Mouse (Mus musculus): ENCODE measurements around the gene Gm45521. TPM values are rescaled to one million over a fixed set of nuclear protein-coding genes. Genes with fewer than 3 reads are reported as not detected.

The Gm45521 gene
- polyA plus RNA-seq, 1 experiment from 2014 or later: not detected

- ATAC-seq (ENCODE audit: insufficient read depth, low FRiP score): no peak
- no peaks in the 10 kb centered on the region for H3K9me3 ChIP-seq (replicated peaks; ENCODE audit: control insufficient read depth, low read length)
- no peak overlapping the region for H3K9ac ChIP-seq (ENCODE audit: low read length)
- WGBS: 64% methylated on average over 1 of the region's 1 CpGs
- no peaks in the 10 kb centered on the region for H3K27me3 ChIP-seq (ENCODE audit: control insufficient read depth, insufficient read depth, low read length)
- H3K4me1 ChIP-seq (ENCODE audit: control insufficient read depth, insufficient read depth, low read length): no peaks in the 10 kb centered on the region
- H3K4me3 ChIP-seq (replicated peaks; ENCODE audit: low read length): no peak overlapping the region
- H3K4me2 ChIP-seq (ENCODE audit: low read depth, low read length): no peak overlapping the region
- no peaks in the 10 kb centered on the region for H3K36me3 ChIP-seq (ENCODE audit: control insufficient read depth, insufficient read depth, low read length)
- no peak overlapping the region for H3K27ac ChIP-seq (ENCODE audit: low read length)
These were observed 32.3 kb downstream of the Gm45521 start for GRCm38 (mm10) chr14:7989371-7989770.

- no peak for ATAC-seq (ENCODE audit: insufficient read depth, low FRiP score)
- 58% methylated on average over 3 of the region's 3 CpGs for WGBS
These were observed 32.9 kb downstream of the Gm45521 start for GRCm38 (mm10) chr14:7989961-7990360.

DNA sequence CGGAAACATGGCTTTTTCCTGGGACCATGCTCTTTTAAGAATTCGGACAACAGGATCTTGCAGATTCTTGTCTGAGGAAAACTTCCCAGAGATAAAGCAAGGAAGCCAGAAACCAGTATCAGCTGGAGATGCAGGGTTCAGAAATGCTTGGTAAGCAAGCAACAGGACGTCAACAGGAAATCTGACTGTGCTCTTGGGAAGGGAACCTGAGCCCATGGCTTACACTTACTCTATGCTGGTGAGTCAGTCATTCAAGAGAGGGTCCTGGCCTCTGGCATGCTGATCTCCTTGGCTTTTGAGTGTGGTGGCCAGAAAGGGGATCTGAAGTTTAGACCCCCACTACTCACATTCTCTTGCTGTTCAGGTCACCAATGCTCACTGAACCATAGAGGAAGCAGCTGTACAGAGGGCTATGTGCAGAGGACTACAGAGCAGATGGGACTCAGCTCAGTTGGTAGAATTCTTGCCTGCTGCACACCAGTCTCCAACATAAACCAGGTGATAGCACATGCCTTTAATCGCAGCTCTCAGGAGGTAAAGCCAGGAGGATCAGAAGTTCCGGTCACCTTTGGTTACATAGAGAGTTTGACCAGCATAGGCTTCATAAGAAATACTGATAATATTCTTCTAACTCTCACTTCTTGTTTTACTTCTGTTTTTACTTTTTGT lies 34.2 kb downstream of the Gm45521 start:
- no peaks in the 10 kb centered on the region for H3K27me3 ChIP-seq (ENCODE audit: control insufficient read depth, insufficient read depth, low read length)
- no peak overlapping the region for H3K4me3 ChIP-seq (replicated peaks; ENCODE audit: low read length)
- ATAC-seq (ENCODE audit: insufficient read depth, low FRiP score): no peak
- no peaks in the 10 kb centered on the region for H3K9me3 ChIP-seq (replicated peaks; ENCODE audit: control insufficient read depth, low read length)
- no peak overlapping the region for H3K4me2 ChIP-seq (ENCODE audit: low read depth, low read length)
- no peak overlapping the region for H3K9ac ChIP-seq (ENCODE audit: low read length)
- H3K4me1 ChIP-seq (ENCODE audit: control insufficient read depth, insufficient read depth, low read length): no peaks in the 10 kb centered on the region
- no peak overlapping the region for H3K27ac ChIP-seq (ENCODE audit: low read length)
- H3K36me3 ChIP-seq (ENCODE audit: control insufficient read depth, insufficient read depth, low read length): no peaks in the 10 kb centered on the region
- WGBS: 83% methylated on average over 5 of the region's 5 CpGs

More at GRCm38 (mm10) chr14:7989961-7990360, 32.9 kb downstream of the Gm45521 start:
- H3K9me3 ChIP-seq (replicated peaks; ENCODE audit: control insufficient read depth, low read length): no peaks in the 10 kb centered on the region
- no peaks in the 10 kb centered on the region for H3K4me1 ChIP-seq (ENCODE audit: control insufficient read depth, insufficient read depth, low read length)
- no peak overlapping the region for H3K4me3 ChIP-seq (replicated peaks; ENCODE audit: low read length)
- no peak overlapping the region for H3K9ac ChIP-seq (ENCODE audit: low read length)
- no peak overlapping the region for H3K4me2 ChIP-seq (ENCODE audit: low read depth, low read length)
- no peaks in the 10 kb centered on the region for H3K27me3 ChIP-seq (ENCODE audit: control insufficient read depth, insufficient read depth, low read length)
- H3K27ac ChIP-seq (ENCODE audit: low read length): no peak overlapping the region
- no peaks in the 10 kb centered on the region for H3K36me3 ChIP-seq (ENCODE audit: control insufficient read depth, insufficient read depth, low read length)

- 54% methylated on average over 6 of the region's 6 CpGs for WGBS
- no peaks in the 10 kb centered on the region for H3K9me3 ChIP-seq (replicated peaks; ENCODE audit: control insufficient read depth, low read length)
- no peak for ATAC-seq (ENCODE audit: insufficient read depth, low FRiP score)
These were observed 35.1 kb downstream of the Gm45521 start for GRCm38 (mm10) chr14:7992158-7992557.

DNA sequence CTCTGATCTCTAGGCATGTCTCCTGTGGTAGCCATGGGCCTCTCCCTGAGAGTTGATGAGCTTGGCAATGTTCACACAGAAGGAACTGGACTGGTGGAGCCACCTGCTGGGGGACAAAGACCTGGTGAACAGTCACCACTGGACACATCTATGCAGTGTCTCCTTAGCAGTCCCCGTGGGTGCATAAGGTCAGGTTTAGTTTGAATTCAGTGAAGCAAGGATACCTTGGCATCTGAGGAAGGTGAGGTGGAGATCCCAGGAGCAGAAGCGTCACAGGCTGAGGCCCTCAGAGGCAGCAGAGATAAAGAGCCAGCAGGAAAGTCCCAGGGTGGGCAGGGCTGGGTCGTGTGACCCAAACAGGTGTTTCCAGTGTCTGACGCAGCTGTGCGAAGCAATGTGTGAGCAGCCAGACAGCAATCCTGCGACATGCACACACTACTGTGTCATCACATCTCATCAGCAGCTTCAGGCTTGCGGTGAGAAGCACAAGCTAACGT lies 37.2 kb downstream of the Gm45521 start, which contains the start of gene Dnase1l3:
Gene Dnase1l3, minus strand, starts transcription at position 303 of the 497 bp plus-strand sequence.
- Histone ChIP-seq H3K4me3 (replicated peaks; ENCODE audit: low read length) (no peak within 1 kb of the TSS), H3K27ac (ENCODE audit: low read length) (no peak within 1 kb of the TSS), H3K27me3 (ENCODE audit: control insufficient read depth, insufficient read depth, low read length) (no peaks in the 10 kb centered on the region), H3K4me1 (ENCODE audit: control insufficient read depth, insufficient read depth, low read length) (no peaks in the 10 kb centered on the region), H3K9ac (ENCODE audit: low read length) (no peak within 1 kb of the TSS), H3K9me3 (replicated peaks; ENCODE audit: control insufficient read depth, low read length) (no peaks in the 10 kb centered on the region), H3K4me2 (ENCODE audit: low read depth, low read length) (no peak within 1 kb of the TSS), H3K36me3 (ENCODE audit: control insufficient read depth, insufficient read depth, low read length) (no peaks in the 10 kb centered on the region)
- ATAC-seq (ENCODE audit: insufficient read depth, low FRiP score): peak; percentile 30; the same call in 1 of the 2 replicates
- WGBS: 49% methylated on average over 8 of the region's 8 CpGs

More at GRCm38 (mm10) chr14:7992158-7992557, 35.1 kb downstream of the Gm45521 start:
- Histone ChIP-seq H3K27ac (ENCODE audit: low read length) (no peak overlapping the region), H3K4me3 (replicated peaks; ENCODE audit: low read length) (no peak overlapping the region), H3K4me1 (ENCODE audit: control insufficient read depth, insufficient read depth, low read length) (no peaks in the 10 kb centered on the region), H3K27me3 (ENCODE audit: control insufficient read depth, insufficient read depth, low read length) (no peaks in the 10 kb centered on the region), H3K4me2 (ENCODE audit: low read depth, low read length) (no peak overlapping the region), H3K36me3 (ENCODE audit: control insufficient read depth, insufficient read depth, low read length) (no peaks in the 10 kb centered on the region), H3K9ac (ENCODE audit: low read length) (no peak overlapping the region)

GRCm38 (mm10) chr14:7997255-7997696 lies 40.2 kb downstream of the Gm45521 start:
- H3K27me3 ChIP-seq (ENCODE audit: control insufficient read depth, insufficient read depth, low read length): no peaks in the 10 kb centered on the region
- peak overlapping the region; percentile 34 for H3K4me2 ChIP-seq (ENCODE audit: low read depth, low read length)
- H3K9ac ChIP-seq (ENCODE audit: low read length): peak overlapping the region; percentile 29
- no peak for ATAC-seq (ENCODE audit: insufficient read depth, low FRiP score)
- H3K27ac ChIP-seq (ENCODE audit: low read length): no peak overlapping the region
- no peaks in the 10 kb centered on the region for H3K36me3 ChIP-seq (ENCODE audit: control insufficient read depth, insufficient read depth, low read length)
- 2% methylated on average over 15 of the region's 15 CpGs for WGBS
- H3K9me3 ChIP-seq (replicated peaks; ENCODE audit: control insufficient read depth, low read length): no peaks in the 10 kb centered on the region
- no peaks in the 10 kb centered on the region for H3K4me1 ChIP-seq (ENCODE audit: control insufficient read depth, insufficient read depth, low read length)
- H3K4me3 ChIP-seq (replicated peaks; ENCODE audit: low read length): 0 out of 2 replicates have a peak overlapping the region, but pooled peaks have one; percentile 3

GRCm38 (mm10) chr14:7999030-7999429 lies 41.9 kb downstream of the Gm45521 start:
- H3K4me1 ChIP-seq (ENCODE audit: control insufficient read depth, insufficient read depth, low read length): 0 out of 2 replicates have a peak, but pooled peaks cover 8% of the 10 kb centered on the region
- WGBS: 62% methylated on average over 3 of the region's 3 CpGs
- no peak overlapping the region for H3K4me3 ChIP-seq (replicated peaks; ENCODE audit: low read length)
- no peaks in the 10 kb centered on the region for H3K36me3 ChIP-seq (ENCODE audit: control insufficient read depth, insufficient read depth, low read length)
- no peaks in the 10 kb centered on the region for H3K9me3 ChIP-seq (replicated peaks; ENCODE audit: control insufficient read depth, low read length)
- H3K27me3 ChIP-seq (ENCODE audit: control insufficient read depth, insufficient read depth, low read length): no peaks in the 10 kb centered on the region
- H3K4me2 ChIP-seq (ENCODE audit: low read depth, low read length): no peak overlapping the region
- no peak overlapping the region for H3K9ac ChIP-seq (ENCODE audit: low read length)
- no peak for ATAC-seq (ENCODE audit: insufficient read depth, low FRiP score)
- H3K27ac ChIP-seq (ENCODE audit: low read length): peak overlapping the region; percentile 39; the same call in 1 of the 2 replicates

DNA sequence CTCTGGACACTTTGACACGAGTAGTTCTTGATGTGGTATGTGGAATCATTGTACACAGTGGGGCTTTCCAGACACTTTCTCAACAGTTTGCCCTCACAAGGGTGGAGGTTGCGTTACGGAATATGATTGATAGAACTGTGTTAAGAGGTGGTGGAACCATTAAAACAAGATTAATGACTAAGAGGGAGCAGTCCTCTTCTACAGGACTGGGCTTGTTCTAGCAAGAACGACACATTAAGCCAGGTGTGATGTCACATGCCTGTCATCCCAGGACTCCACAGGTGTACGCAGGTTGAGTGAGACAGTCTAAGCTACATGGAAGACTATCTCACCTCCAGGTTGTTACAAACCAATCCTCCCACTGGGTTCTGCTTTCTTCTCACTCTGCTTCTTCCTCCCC lies 42.3 kb downstream of the Gm45521 start:
- no peak overlapping the region for H3K4me2 ChIP-seq (ENCODE audit: low read depth, low read length)
- no peak overlapping the region for H3K4me3 ChIP-seq (replicated peaks; ENCODE audit: low read length)
- 0 out of 2 replicates have a peak, but pooled peaks cover 11% of the 10 kb centered on the region for H3K4me1 ChIP-seq (ENCODE audit: control insufficient read depth, insufficient read depth, low read length)
- no peaks in the 10 kb centered on the region for H3K36me3 ChIP-seq (ENCODE audit: control insufficient read depth, insufficient read depth, low read length)
- ATAC-seq (ENCODE audit: insufficient read depth, low FRiP score): peak; percentile 23; the same call in 1 of the 2 replicates
- H3K9me3 ChIP-seq (replicated peaks; ENCODE audit: control insufficient read depth, low read length): no peaks in the 10 kb centered on the region
- peak overlapping the region; percentile 39; the same call in 1 of the 2 replicates for H3K27ac ChIP-seq (ENCODE audit: low read length)
- no peak overlapping the region for H3K9ac ChIP-seq (ENCODE audit: low read length)
- WGBS: 63% methylated on average over 5 of the region's 5 CpGs
- H3K27me3 ChIP-seq (ENCODE audit: control insufficient read depth, insufficient read depth, low read length): no peaks in the 10 kb centered on the region

DNA sequence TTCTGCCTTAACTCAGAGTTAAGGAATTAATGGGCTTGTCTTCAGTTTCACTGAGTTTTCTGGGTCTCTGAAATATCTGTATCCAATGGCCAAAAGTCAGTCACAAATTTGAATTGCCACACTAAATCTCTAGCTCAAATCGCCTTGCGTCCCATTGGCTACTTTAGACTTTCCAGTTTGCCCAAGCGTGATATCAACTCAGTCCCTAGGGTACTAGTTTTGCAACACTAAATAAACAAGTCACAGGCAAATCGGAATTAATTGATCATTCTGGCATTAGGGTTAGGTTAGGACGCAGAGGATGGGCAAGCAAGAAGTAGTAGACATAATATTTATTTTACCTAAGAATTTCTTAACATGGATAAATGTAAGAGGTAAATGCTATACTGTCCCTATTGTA lies 43.2 kb downstream of the Gm45521 start:
- H3K27me3 ChIP-seq (ENCODE audit: control insufficient read depth, insufficient read depth, low read length): no peaks in the 10 kb centered on the region
- 0 out of 2 replicates have a peak, but pooled peaks cover 11% of the 10 kb centered on the region for H3K4me1 ChIP-seq (ENCODE audit: control insufficient read depth, insufficient read depth, low read length)
- no peak for ATAC-seq (ENCODE audit: insufficient read depth, low FRiP score)

More for the DNA sequence above, 43.2 kb downstream of the Gm45521 start:
- H3K9ac ChIP-seq (ENCODE audit: low read length): no peak overlapping the region
- no peak overlapping the region for H3K4me3 ChIP-seq (replicated peaks; ENCODE audit: low read length)
- H3K9me3 ChIP-seq (replicated peaks; ENCODE audit: control insufficient read depth, low read length): no peaks in the 10 kb centered on the region
- H3K27ac ChIP-seq (ENCODE audit: low read length): no peak overlapping the region
- no peak overlapping the region for H3K4me2 ChIP-seq (ENCODE audit: low read depth, low read length)
- 74% methylated on average over 5 of the region's 5 CpGs for whole genome bisulfite sequencing
- H3K36me3 ChIP-seq (ENCODE audit: control insufficient read depth, insufficient read depth, low read length): no peaks in the 10 kb centered on the region
